Mouse (Mus musculus) CH12.LX (cell line): Measurements from ENCODE around the gene Krt42. TPM values are rescaled to one million over a fixed set of nuclear protein-coding genes. Genes with fewer than 3 reads are reported as not detected.

Source experiments
- DNase-seq: peaks from one replicate; pipeline ENCODE4 v3.0.0-alpha.2; 2013; ENCODE audit errors: extremely low read depth
- H3K27ac ChIP-seq: 2 replicates; pipeline ENCODE4 v1.5.1; 2012; ENCODE audit warnings: low read depth, mild to moderate bottlenecking, control low read depth, moderate library complexity; ENCODE audit not compliant: insufficient read depth
- H3K27me3 ChIP-seq: replicated peaks from 2 replicates; pipeline ENCODE3; 2012; ENCODE audit warnings: inconsistent platforms
- H3K36me3 ChIP-seq, 2 experiments: replicated peaks in 1 of 2; 2 replicates each; pipeline versions ENCODE3 to v1.6.1; 2012; ENCODE audit warnings: inconsistent platforms in 1 of 2, low read length in 1 of 2, mild to moderate bottlenecking in 1 of 2, mixed read lengths in 1 of 2, moderate library complexity in 1 of 2; ENCODE audit not compliant: control insufficient read depth in 1 of 2, insufficient read depth in 1 of 2
- H3K4me1 ChIP-seq, 2 experiments: 2 replicates each; pipeline ENCODE4 v1.6.1; 2012; ENCODE audit warnings: inconsistent platforms in 1 of 2, moderate library complexity in 1 of 2; ENCODE audit not compliant: insufficient read depth in 2 of 2, control insufficient read depth in 1 of 2
- H3K4me2 ChIP-seq: 2 replicates; pipeline ENCODE4 v1.6.1; 2012; ENCODE audit warnings: low read depth, mild to moderate bottlenecking, control low read depth; ENCODE audit not compliant: poor library complexity, insufficient read depth, severe bottlenecking
- H3K4me3 ChIP-seq, 3 experiments: fragments of 150-350 bp in 1 of 3; sonication (generic) in 1 of 3; replicated peaks in 1 of 3; 2 replicates each; pipeline versions ENCODE3 to v1.5.1; 2011 to 2012; ENCODE audit warnings: low read depth in 2 of 3, low read length in 2 of 3, mild to moderate bottlenecking in 2 of 3, moderate library complexity in 2 of 3, control low read depth in 1 of 3, improper control_type of control experiment in 1 of 3, inconsistent platforms in 1 of 3, mixed read lengths in 1 of 3; ENCODE audit not compliant: poor library complexity in 1 of 3
- H3K79me2 ChIP-seq: replicated peaks from 2 replicates; pipeline ENCODE4 v1.6.1; 2012; ENCODE audit warnings: mild to moderate bottlenecking, moderate library complexity; ENCODE audit not compliant: control insufficient read depth, poor library complexity, insufficient read depth, severe bottlenecking; ENCODE audit errors: extremely low read depth
- H3K9ac ChIP-seq: 2 replicates; pipeline ENCODE4 v1.6.1; 2012; ENCODE audit warnings: low read depth, mild to moderate bottlenecking, control low read depth, moderate library complexity; ENCODE audit not compliant: insufficient read depth
- H3K9me3 ChIP-seq: replicated peaks from 2 replicates; pipeline ENCODE3; 2012; ENCODE audit warnings: low read length, inconsistent platforms, mixed read lengths
- BHLHE40 ChIP-seq: IDR thresholded peaks from 2 replicates; pipeline ENCODE4 v1.6.1; 2011; ENCODE audit warnings: mild to moderate bottlenecking, low read depth, low read length, improper control_type of control experiment
- CHD1 ChIP-seq: IDR thresholded peaks from 2 replicates; pipeline ENCODE4 v1.6.1; 2012; ENCODE audit warnings: low read depth, low read length, improper control_type of control experiment, inconsistent platforms
- CTCF ChIP-seq, 2 experiments: IDR thresholded peaks in 1 of 2; conservative IDR thresholded peaks in 1 of 2; 2 replicates each; pipeline ENCODE4 v1.5.1; 2011 to 2012; ENCODE audit warnings: low read depth in 2 of 2, low read length in 2 of 2, improper control_type of control experiment in 1 of 2, inconsistent platforms in 1 of 2, mild to moderate bottlenecking in 1 of 2, moderate library complexity in 1 of 2
- GABPA ChIP-seq: IDR thresholded peaks from 2 replicates; pipeline ENCODE4 v1.6.1; 2012; ENCODE audit warnings: low read depth, low read length, improper control_type of control experiment, inconsistent platforms; ENCODE audit not compliant: insufficient replicate concordance
- JUN ChIP-seq: IDR thresholded peaks from 2 replicates; pipeline ENCODE4 v1.6.1; 2011; ENCODE audit warnings: low read depth, mild to moderate bottlenecking, low read length, improper control_type of control experiment, moderate library complexity; ENCODE audit not compliant: insufficient read depth
- MAZ ChIP-seq: IDR thresholded peaks from 2 replicates; pipeline ENCODE4 v1.6.1; 2012; ENCODE audit warnings: low read depth, mild to moderate bottlenecking, inconsistent platforms, low read length, improper control_type of control experiment, moderate library complexity
- MEF2A ChIP-seq: IDR thresholded peaks from 2 replicates; pipeline ENCODE4 v1.6.1; 2014; ENCODE audit warnings: low read depth, mild to moderate bottlenecking, inconsistent platforms, low read length, improper control_type of control experiment, borderline replicate concordance
- RCOR1 ChIP-seq: conservative IDR thresholded peaks from 2 replicates; pipeline ENCODE4 v1.6.1; 2012; ENCODE audit warnings: low read depth, mild to moderate bottlenecking, inconsistent platforms, low read length, improper control_type of control experiment
- SIN3A ChIP-seq: IDR thresholded peaks from 2 replicates; pipeline ENCODE4 v1.6.1; 2012; ENCODE audit warnings: low read length, improper control_type of control experiment, inconsistent platforms
- TBP ChIP-seq: conservative IDR thresholded peaks from 2 replicates; pipeline ENCODE4 v1.6.1; 2011; ENCODE audit warnings: low read depth, low read length, improper control_type of control experiment
- UBTF ChIP-seq: IDR thresholded peaks from 2 replicates; pipeline ENCODE4 v1.6.1; 2012; ENCODE audit warnings: low read depth, mild to moderate bottlenecking, inconsistent platforms, low read length, improper control_type of control experiment, moderate library complexity
- ZNF384 ChIP-seq: IDR thresholded peaks from 2 replicates; pipeline ENCODE4 v1.6.1; 2012; ENCODE audit warnings: low read depth, low read length, improper control_type of control experiment, inconsistent platforms
- dilution Hi-C: fragments of 300-500 bp; cut with MboI; formaldehyde crosslinking; loops from 2 replicates; pipeline ENCODE4 v1.14.3; 2020; ENCODE audit warnings: low sequenced_read_pairs; ENCODE audit not compliant: extremely low pct_unique_long_range_greater_than_20kb, extremely low pct_ligation_motif_present
- in situ Hi-C: fragments of 300-500 bp; cut with MboI; formaldehyde crosslinking; loops from 3 replicates; pipeline ENCODE4 v1.14.3; 2019; ENCODE audit warnings: low sequenced_read_pairs, low pct_ligation_motif_present, low pct_unique_long_range_greater_than_20kb, mixed read lengths
- polyA plus RNA-seq: library from polyadenylated mRNA; unstranded; fragments of >175 nt; gene quantifications from 2 replicates; pipeline ENCODE4 v1.2.1, GENCODE M21; 2012; ENCODE audit warnings: low read depth; ENCODE audit not compliant: insufficient read length
- total RNA-seq, 2 experiments: library from RNA; depleted of rRNA; stranded (reverse); fragments of 300-350 nt in 1 of 2; fragments of >200 nt in 1 of 2; gene quantifications; 2 replicates each; pipeline ENCODE4 v1.2.3; 2012 to 2014

Krt42 gene
- total and polyA plus RNA-seq, 3 experiments, result not detected

GRCm38 (mm10) chr11:100278759-100279158, 9.1 kb upstream of the Krt42 start:
- DNase-seq, result no peak
- Histone ChIP-seq H3K4me2 (no peak overlapping the region), H3K4me1 (peaks cover 0 to 3% of the 10 kb centered on the region in 2 experiments; a peak in 2 of 4 replicates), H3K27ac (no peak overlapping the region), H3K4me3 (no peak overlapping the region), H3K9me3 (no peaks in the 10 kb centered on the region), H3K36me3 (no peaks in the 10 kb centered on the region), H3K79me2 (no peaks in the 10 kb centered on the region), H3K9ac (no peak overlapping the region), H3K27me3 (peaks cover 86% of the 10 kb centered on the region)
- dilution Hi-C loops, result no loop called here
- no peak for TF ChIP-seq SIN3A
- no peak for TF ChIP-seq MAZ
- no peak for TF ChIP-seq TBP
- TF ChIP-seq JUN, result no peak
- no peak for TF ChIP-seq CHD1
- in situ Hi-C loops, result loop anchor here (25.0 kb wide), 2 partner anchors 541 to 891 kb away; partner anchors contain the start of genes Gm14180 and Krt10

GRCm38 (mm10) chr11:100277726-100278480, 8.2 kb upstream of the Krt42 start:
- Histone ChIP-seq H3K9ac (no peak overlapping the region), H3K4me1 (no peaks in the 10 kb centered on the region), H3K36me3 (no peaks in the 10 kb centered on the region), H3K9me3 (no peaks in the 10 kb centered on the region), H3K4me3 (no peak overlapping the region), H3K27ac (no peak overlapping the region), H3K4me2 (no peak overlapping the region), H3K79me2 (no peaks in the 10 kb centered on the region), H3K27me3 (peaks cover 83% of the 10 kb centered on the region)
- in situ Hi-C loops (loop anchor here (25.0 kb wide), 2 partner anchors 541 to 891 kb away; partner anchors contain the start of genes Gm14180 and Krt10), dilution Hi-C loops (no loop called here)
- no peak for DNase-seq
- no peak for TF ChIP-seq BHLHE40
- TF ChIP-seq SIN3A, result no peak
- no peak for TF ChIP-seq MEF2A

GRCm38 (mm10) chr11:100275466-100275865, 5.8 kb upstream of the Krt42 start:
- H3K27ac ChIP-seq, result no peak overlapping the region
- H3K79me2 ChIP-seq, result no peaks in the 10 kb centered on the region
- TF ChIP-seq ZNF384 (no peak), GABPA (no peak), TBP (no peak), RCOR1 (no peak), UBTF (no peak), SIN3A (no peak), CTCF (conservative IDR thresholded peaks at IDR 0.05 in 1 of 2, IDR thresholded peaks at IDR 0.05 in 1 of 2; ENCODE audit: low read depth in 2 of 2, low read length in 2 of 2) (no peak)
- H3K4me2 ChIP-seq, result no peak overlapping the region
- in situ Hi-C loops (loop anchor here (25.0 kb wide), 2 partner anchors 538 to 888 kb away; partner anchors contain the start of genes Gm14180 and Krt10), dilution Hi-C loops (no loop called here)
- peaks cover 88% of the 10 kb centered on the region for H3K27me3 ChIP-seq
- H3K9ac ChIP-seq, result no peak overlapping the region
- no peak overlapping the region for H3K4me3 ChIP-seq
- no peaks in the 10 kb centered on the region for H3K9me3 ChIP-seq
- H3K36me3 ChIP-seq, result no peaks in the 10 kb centered on the region
- DNase-seq, result no peak
- no peaks in the 10 kb centered on the region for H3K4me1 ChIP-seq
